Mouse (Mus musculus) intestine, embryonic 16.5 days (tissue): ENCODE data around the gene Prdm10. TPM values are rescaled to one million over a fixed set of nuclear protein-coding genes. Genes with fewer than 3 reads are reported as not detected.

Source experiments
- ATAC-seq: fragments of 200-750 bp; cut with Nextera tagmentation; 2 replicates; pipeline ENCODE4 v1.8.0; 2017; ENCODE audit warnings: moderate TSS enrichment, moderate library complexity
- H3K27ac ChIP-seq: fragments of 300-500 bp; sonication (generic); 2 replicates; pipeline ENCODE4 v1.5.1; 2014; ENCODE audit warnings: mild to moderate bottlenecking, low read length
- H3K27me3 ChIP-seq: fragments of 300-500 bp; sonication (generic); replicated peaks from 2 replicates; pipeline ENCODE4 v1.6.1; 2014; ENCODE audit warnings: low read length, control low read depth, mixed read lengths; ENCODE audit not compliant: control insufficient read depth, insufficient read depth
- H3K36me3 ChIP-seq: fragments of 300-500 bp; sonication (generic); 2 replicates; pipeline ENCODE4 v1.6.1; 2014; ENCODE audit warnings: low read length, control low read depth; ENCODE audit not compliant: control insufficient read depth, insufficient read depth
- H3K4me1 ChIP-seq: fragments of 300-500 bp; sonication (generic); 2 replicates; pipeline ENCODE4 v1.6.1; 2014; ENCODE audit warnings: low read length, control low read depth, mixed read lengths; ENCODE audit not compliant: control insufficient read depth, insufficient read depth
- H3K4me2 ChIP-seq: fragments of 300-500 bp; sonication (generic); 2 replicates; pipeline ENCODE4 v1.6.1; 2014; ENCODE audit warnings: low read depth, low read length, control low read depth
- H3K4me3 ChIP-seq: fragments of 300-500 bp; sonication (generic); 2 replicates; pipeline ENCODE4 v1.5.1; 2014; ENCODE audit warnings: mild to moderate bottlenecking, low read length
- H3K9ac ChIP-seq: fragments of 300-500 bp; sonication (generic); 2 replicates; pipeline ENCODE4 v1.6.1; 2014; ENCODE audit warnings: low read depth, low read length
- H3K9me3 ChIP-seq: fragments of 300-500 bp; sonication (generic); 2 replicates; pipeline ENCODE4 v1.6.1; 2016; ENCODE audit warnings: low read length, control low read depth; ENCODE audit not compliant: control insufficient read depth
- WGBS: fragments of 180-500 bp; shearing (Covaris S2); extraction: QIAGEN DNeasy Blood & Tissue Kit; methylation state at CpG from one replicate; pipeline ENCODE4 v1.1.7; 2014; 5-methylcytosine and 5-hydroxymethylcytosine counted together
- polyA plus RNA-seq: library from polyadenylated mRNA; unstranded; fragments of >200 nt; fragmentation: Nextera tagmentation; extraction: Ambion mirVana; gene quantifications from 2 replicates; pipeline ENCODE4 v1.2.1, GENCODE M21; 2015

The Prdm10 gene
- polyA plus RNA-seq, 1 experiment from 2014 or later: 3.5 TPM

- Histone ChIP-seq H3K9me3 (no peaks in the 10 kb centered on the region), H3K9ac (no peak overlapping the region), H3K4me3 (no peak overlapping the region), H3K4me1 (peaks cover 12% of the 10 kb centered on the region; the same call in 1 of the 2 replicates), H3K36me3 (no peaks in the 10 kb centered on the region), H3K27ac (no peak overlapping the region), H3K4me2 (no peak overlapping the region), H3K27me3 (no peaks in the 10 kb centered on the region)
- ATAC-seq: no peak
- 93% methylated on average over 3 of the region's 3 CpGs for WGBS
Measured at GRCm38 (mm10) chr9:31296293-31296692, 16.0 kb downstream of the Prdm10 start.

DNA sequence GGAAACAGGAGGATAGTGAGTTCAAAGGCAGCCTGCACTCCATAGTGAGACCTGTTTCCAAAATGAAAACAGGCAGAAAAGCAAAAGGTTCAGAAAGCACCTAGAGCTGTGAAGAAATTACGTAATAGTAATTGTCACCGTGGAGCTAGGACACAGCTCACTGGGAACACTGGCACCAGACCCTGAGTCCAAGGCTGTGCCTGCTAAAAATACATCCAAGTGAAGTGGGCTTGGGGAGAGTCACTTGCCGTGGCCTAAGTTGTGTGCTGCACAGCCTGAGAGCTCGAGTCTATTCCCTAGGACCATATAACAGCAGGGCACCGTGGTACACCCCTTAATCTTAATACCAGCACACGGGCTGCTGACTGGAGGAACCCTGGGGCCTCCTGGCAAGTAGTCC lies 18.4 kb downstream of the Prdm10 start:
- 79% methylated on average over 6 of the region's 6 CpGs for WGBS
- no peak overlapping the region for H3K9ac ChIP-seq
- no peaks in the 10 kb centered on the region for H3K36me3 ChIP-seq
- H3K4me1 ChIP-seq: peaks cover 12% of the 10 kb centered on the region; the same call in 1 of the 2 replicates
- no peak overlapping the region for H3K4me3 ChIP-seq
- no peak overlapping the region for H3K4me2 ChIP-seq
- no peak overlapping the region for H3K27ac ChIP-seq
- ATAC-seq: no peak
- no peaks in the 10 kb centered on the region for H3K9me3 ChIP-seq
- H3K27me3 ChIP-seq: no peaks in the 10 kb centered on the region

- H3K9ac ChIP-seq: no peak overlapping the region
- H3K27ac ChIP-seq: no peak overlapping the region
- H3K4me3 ChIP-seq: no peak overlapping the region
- 0 out of 2 replicates have a peak, but pooled peaks have one; percentile 18 for ATAC-seq
- no peaks in the 10 kb centered on the region for H3K36me3 ChIP-seq
- no peaks in the 10 kb centered on the region for H3K27me3 ChIP-seq
- H3K4me2 ChIP-seq: no peak overlapping the region
- H3K4me1 ChIP-seq: peaks cover 7% of the 10 kb centered on the region; the same call in 1 of the 2 replicates
- H3K9me3 ChIP-seq: no peaks in the 10 kb centered on the region
- WGBS: 83% methylated on average over 5 of the region's 5 CpGs
Measured at GRCm38 (mm10) chr9:31300525-31300924, 20.2 kb downstream of the Prdm10 start.

DNA sequence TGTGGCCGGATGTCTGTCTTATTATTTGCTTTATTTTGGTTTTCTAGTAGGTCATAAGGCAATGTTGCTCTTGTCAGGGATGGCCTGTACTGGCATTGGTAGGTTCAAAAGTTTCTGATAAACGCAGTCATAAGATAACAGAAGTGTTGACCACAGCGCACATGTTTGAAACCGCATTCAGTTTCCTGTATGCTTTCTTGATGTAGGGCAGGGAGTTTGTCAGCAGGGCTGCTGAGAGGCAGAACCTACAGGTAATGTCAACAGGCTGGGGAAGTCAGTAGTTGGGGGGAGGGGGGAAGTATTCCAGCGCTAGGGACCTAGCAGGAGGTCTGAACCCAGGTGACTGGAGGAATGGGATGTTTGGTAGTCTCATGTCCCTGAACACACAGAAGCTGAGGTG lies 20.8 kb downstream of the Prdm10 start:
- H3K36me3 ChIP-seq: no peaks in the 10 kb centered on the region
- H3K4me3 ChIP-seq: no peak overlapping the region
- no peaks in the 10 kb centered on the region for H3K9me3 ChIP-seq
- no peak overlapping the region for H3K9ac ChIP-seq
- 0 out of 2 replicates have a peak overlapping the region, but pooled peaks have one; percentile 44 for H3K27ac ChIP-seq
- ATAC-seq: peak; percentile 11
- H3K27me3 ChIP-seq: no peaks in the 10 kb centered on the region
- no peak overlapping the region for H3K4me2 ChIP-seq
- peaks cover 7% of the 10 kb centered on the region; the same call in 1 of the 2 replicates for H3K4me1 ChIP-seq
- 50% methylated on average over 5 of the region's 5 CpGs for WGBS

DNA sequence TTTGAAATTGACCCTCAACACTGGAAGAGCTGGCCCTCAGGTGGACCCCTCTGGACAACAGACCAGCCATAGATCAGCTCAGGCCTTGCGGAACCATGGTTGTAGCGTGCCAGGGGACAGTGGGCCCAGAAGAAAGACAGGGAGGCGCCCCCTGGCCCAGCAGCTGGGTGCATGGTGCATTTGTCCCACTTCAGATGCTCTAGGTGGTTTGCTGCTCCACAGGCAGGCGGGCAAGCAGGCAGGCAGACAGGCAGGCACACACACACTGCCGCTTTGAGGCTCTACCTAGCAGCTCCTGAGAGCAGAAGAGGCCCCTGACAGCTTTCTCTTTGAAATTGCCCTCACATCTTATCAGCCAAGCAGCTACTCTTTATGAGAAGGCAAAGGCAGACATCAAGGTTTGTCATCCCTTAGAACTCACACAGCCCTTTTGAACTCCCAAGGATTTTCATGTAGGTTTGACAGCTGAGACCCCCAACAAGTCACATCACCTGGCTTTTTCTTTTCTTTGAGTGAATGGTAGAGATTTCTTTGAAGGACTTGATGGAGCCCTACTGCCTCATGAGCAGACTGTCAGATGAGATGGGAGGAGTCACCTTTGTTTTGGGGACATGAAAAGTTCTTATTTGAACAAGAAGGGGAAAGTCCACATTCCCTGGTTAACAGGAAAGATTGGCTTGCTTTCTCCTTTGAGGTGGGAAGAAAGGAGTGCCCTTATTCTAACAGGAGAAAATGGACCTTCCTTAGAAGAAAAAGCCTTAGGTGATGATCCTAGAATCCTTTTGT lies 21.4 kb downstream of the Prdm10 start:
- no peak overlapping the region for H3K4me3 ChIP-seq
- 67% methylated on average over 5 of the region's 5 CpGs for WGBS
- ATAC-seq: peak; percentile 76
- H3K27ac ChIP-seq: peak overlapping the region; percentile 44; the same call in 1 of the 2 replicates
- no peaks in the 10 kb centered on the region for H3K36me3 ChIP-seq
- no peaks in the 10 kb centered on the region for H3K27me3 ChIP-seq
- H3K4me2 ChIP-seq: no peak overlapping the region
- peaks cover 7% of the 10 kb centered on the region; the same call in 1 of the 2 replicates for H3K4me1 ChIP-seq
- H3K9ac ChIP-seq: no peak overlapping the region
- H3K9me3 ChIP-seq: no peaks in the 10 kb centered on the region

- Histone ChIP-seq H3K4me3 (no peak overlapping the region), H3K4me2 (no peak overlapping the region), H3K9ac (no peak overlapping the region), H3K36me3 (no peaks in the 10 kb centered on the region), H3K27me3 (no peaks in the 10 kb centered on the region), H3K27ac (no peak overlapping the region), H3K9me3 (no peaks in the 10 kb centered on the region), H3K4me1 (peaks cover 7% of the 10 kb centered on the region; the same call in 1 of the 2 replicates)
- WGBS: 84% methylated on average over 3 of the region's 3 CpGs
- no peak for ATAC-seq
Measured at GRCm38 (mm10) chr9:31304358-31304757, 24.0 kb downstream of the Prdm10 start.

DNA sequence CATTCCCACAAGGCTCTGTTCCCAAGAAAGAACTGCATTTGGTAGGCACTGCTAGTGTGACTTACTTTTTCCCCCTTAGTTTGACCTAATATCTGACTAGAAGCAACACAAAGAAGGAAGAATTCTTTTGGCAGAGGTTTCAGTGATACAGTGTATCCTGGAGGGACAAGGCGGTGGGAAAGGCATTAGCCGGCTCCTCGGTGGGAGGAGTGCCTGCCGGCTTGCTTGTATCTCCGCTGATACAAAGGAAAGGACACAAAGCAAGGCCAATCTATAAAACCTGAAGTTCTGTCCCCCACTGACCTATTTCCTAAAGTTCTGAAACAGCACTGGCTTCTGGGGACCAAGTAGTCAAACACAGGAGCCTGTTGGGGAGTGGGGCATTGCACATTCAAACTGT lies 24.8 kb downstream of the Prdm10 start:
- Histone ChIP-seq H3K4me1 (peaks cover 7% of the 10 kb centered on the region; the same call in 1 of the 2 replicates), H3K4me2 (no peak overlapping the region), H3K27ac (no peak overlapping the region), H3K36me3 (no peaks in the 10 kb centered on the region), H3K27me3 (no peaks in the 10 kb centered on the region), H3K9me3 (no peaks in the 10 kb centered on the region), H3K9ac (no peak overlapping the region), H3K4me3 (no peak overlapping the region)
- 89% methylated on average over 5 of the region's 5 CpGs for WGBS
- ATAC-seq: no peak

- Histone ChIP-seq H3K4me2 (no peak overlapping the region), H3K27me3 (no peaks in the 10 kb centered on the region), H3K4me1 (peaks cover 7% of the 10 kb centered on the region; the same call in 1 of the 2 replicates), H3K9ac (no peak overlapping the region), H3K9me3 (no peaks in the 10 kb centered on the region), H3K27ac (no peak overlapping the region), H3K36me3 (no peaks in the 10 kb centered on the region), H3K4me3 (no peak overlapping the region)
- no peak for ATAC-seq
- 91% methylated on average over 3 of the region's 3 CpGs for WGBS
Measured at GRCm38 (mm10) chr9:31305807-31306206, 25.5 kb downstream of the Prdm10 start.

DNA sequence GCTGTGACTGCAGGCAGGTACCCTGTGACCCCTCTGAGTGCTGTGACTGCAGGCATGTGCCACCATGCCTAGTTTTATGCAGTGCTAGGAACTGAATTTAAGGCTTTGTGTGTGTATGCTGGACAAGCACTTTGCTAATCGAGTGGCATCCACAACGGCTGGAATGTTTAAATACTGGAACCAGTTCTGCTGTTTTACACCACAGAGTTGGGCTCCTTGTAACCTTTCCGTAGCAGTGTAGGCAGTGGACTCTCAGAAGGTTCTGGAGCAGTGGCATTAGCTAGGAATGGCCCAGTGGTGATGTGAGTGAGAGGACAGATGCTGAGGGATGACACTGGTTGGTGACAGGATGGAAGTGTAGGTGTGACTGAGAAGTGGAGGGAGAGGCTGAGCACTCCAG lies 26.9 kb downstream of the Prdm10 start:
- no peak overlapping the region for H3K4me2 ChIP-seq
- H3K27ac ChIP-seq: no peak overlapping the region
- 72% methylated on average over 3 of the region's 3 CpGs for whole genome bisulfite sequencing
- H3K27me3 ChIP-seq: no peaks in the 10 kb centered on the region
- 0 out of 2 replicates have a peak, but pooled peaks cover 2% of the 10 kb centered on the region for H3K9me3 ChIP-seq
- H3K4me3 ChIP-seq: no peak overlapping the region
- 0 out of 2 replicates have a peak, but pooled peaks cover under 1% of the 10 kb centered on the region for H3K4me1 ChIP-seq
- ATAC-seq: no peak
- no peaks in the 10 kb centered on the region for H3K36me3 ChIP-seq
- H3K9ac ChIP-seq: no peak overlapping the region
